Mouse (Mus musculus) myocyte (in vitro differentiated cells): ENCODE data around the gene Plcb1.

Experiments
- E2F4 ChIP-seq: IDR thresholded peaks from one replicate; pipeline ENCODE4 v1.6.1; 2011; ENCODE audit warnings: mild to moderate bottlenecking, control low read depth, moderate library complexity; ENCODE audit not compliant: insufficient read depth
- POLR2A ChIP-seq: IDR thresholded peaks from one replicate; pipeline ENCODE4 v1.6.1; 2011; ENCODE audit warnings: low read depth, mild to moderate bottlenecking, control low read depth, moderate library complexity; ENCODE audit not compliant: insufficient read length
- REST ChIP-seq: IDR thresholded peaks from one replicate; pipeline ENCODE4 v1.6.1; 2011; ENCODE audit warnings: mild to moderate bottlenecking, control low read depth, moderate library complexity; ENCODE audit not compliant: insufficient read depth, insufficient read length
- SRF ChIP-seq: IDR thresholded peaks from one replicate; pipeline ENCODE4 v1.6.1; 2011; ENCODE audit warnings: low read depth; ENCODE audit not compliant: control insufficient read depth, insufficient read length

GRCm38 (mm10) chr2:135019588-135019987, 233.7 kb downstream of the Plcb1 start:
- TF ChIP-seq E2F4 (no peak), POLR2A (no peak), REST (no peak), SRF (no peak)
